Mouse (Mus musculus): ENCODE data around the gene Rufy4. TPM values are rescaled to one million over a fixed set of nuclear protein-coding genes. Genes with fewer than 3 reads are reported as not detected.

Rufy4 gene
- polyA plus RNA-seq, 1 experiment from 2014 or later = 0.15 TPM

DNA sequence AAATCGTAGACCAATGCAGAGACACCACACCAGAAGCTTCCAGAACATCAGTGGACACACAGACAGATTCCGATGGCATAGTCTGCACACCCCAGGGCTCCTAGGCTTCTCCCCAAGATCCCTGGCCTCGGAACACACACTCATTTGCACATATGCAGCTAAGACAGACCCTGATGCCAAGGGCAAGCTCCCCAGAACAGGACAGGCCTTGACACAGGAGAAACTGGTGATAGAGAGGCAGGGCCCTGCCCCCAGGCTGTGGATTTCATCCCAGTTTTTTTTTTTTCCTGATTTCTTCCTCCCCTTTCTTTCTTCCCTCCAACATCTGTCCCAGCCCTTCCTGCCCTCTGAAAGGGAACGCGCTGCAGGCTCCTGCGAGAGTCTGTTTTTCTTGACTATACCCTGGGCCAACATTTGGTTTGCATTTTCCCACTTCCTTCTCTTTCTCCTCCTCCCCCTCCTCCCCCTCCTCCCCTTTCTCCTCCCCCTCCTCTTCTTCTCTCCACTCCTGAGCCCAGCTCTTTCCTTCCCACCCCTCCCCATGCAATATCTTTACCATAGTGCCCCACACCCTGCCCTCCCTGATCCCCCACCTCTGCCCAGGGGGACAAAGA, 33.6 kb upstream of the Rufy4 start:
- peaks cover 12% of the 10 kb centered on the region for H3K27me3 ChIP-seq
- 12% methylated on average over 6 of the region's 6 CpGs for WGBS

DNA sequence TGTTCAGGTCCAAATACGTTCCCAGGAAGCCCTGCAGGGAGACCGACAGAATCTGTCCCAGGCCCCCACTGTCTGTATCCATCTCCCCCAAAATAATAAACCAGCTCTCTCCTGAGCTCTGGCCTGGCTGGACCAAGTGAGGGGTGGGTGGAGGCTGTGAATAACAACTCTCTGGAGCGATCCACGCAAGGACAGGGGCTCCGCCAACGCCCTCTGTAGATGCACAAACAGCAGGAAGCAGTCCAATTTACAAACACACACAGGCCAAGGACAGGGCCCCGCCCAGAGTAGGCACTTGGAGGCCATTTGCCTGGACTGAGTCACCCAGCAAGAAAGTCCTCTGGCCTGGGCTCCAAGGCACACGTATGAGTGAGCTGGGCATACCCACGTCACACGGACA, 33.1 kb upstream of the Rufy4 start:
- H3K36me3 ChIP-seq = no peaks in the 10 kb centered on the region
- no peak overlapping the region for H3K4me3 ChIP-seq (replicated peaks)
- H3K9ac ChIP-seq (replicated peaks) = 0 out of 2 replicates have a peak overlapping the region, but pooled peaks have one; percentile 12
- H3K9me3 ChIP-seq = no peaks in the 10 kb centered on the region
- H3K27ac ChIP-seq = peak overlapping the region; percentile 98
- peak; percentile 7; the same call in 1 of the 2 replicates for ATAC-seq (ENCODE audit: insufficient number of reproducible peaks, insufficient read depth, low FRiP score, low TSS enrichment, low read depth)
- peaks cover 79% of the 10 kb centered on the region for H3K4me1 ChIP-seq (replicated peaks)
- H3K27me3 ChIP-seq = peaks cover 15% of the 10 kb centered on the region
- H3K4me2 ChIP-seq = peak overlapping the region; percentile 22
- 38% methylated on average over 10 of the region's 10 CpGs for WGBS

More for the DNA sequence above, 33.6 kb upstream of the Rufy4 start:
- Histone ChIP-seq H3K9ac (replicated peaks) (peak overlapping the region; percentile 66), H3K4me1 (replicated peaks) (peaks cover 75% of the 10 kb centered on the region), H3K9me3 (no peaks in the 10 kb centered on the region), H3K4me3 (replicated peaks) (peak overlapping the region; percentile 50), H3K4me2 (peak overlapping the region; percentile 74), H3K27ac (peak overlapping the region; percentile 98), H3K36me3 (no peaks in the 10 kb centered on the region)
- peak; percentile 29; the same call in 1 of the 2 replicates for ATAC-seq (ENCODE audit: insufficient number of reproducible peaks, insufficient read depth, low FRiP score, low TSS enrichment, low read depth)

GRCm38 (mm10) chr1:74093447-74093846, 31.9 kb upstream of the Rufy4 start:
- no peak for ATAC-seq (ENCODE audit: insufficient number of reproducible peaks, insufficient read depth, low FRiP score, low TSS enrichment, low read depth)
- H3K27ac ChIP-seq = no peak overlapping the region; the same call in 1 of the 2 replicates
- no peaks in the 10 kb centered on the region for H3K9me3 ChIP-seq
- peaks cover 23% of the 10 kb centered on the region for H3K27me3 ChIP-seq
- 81% methylated on average over 5 of the region's 5 CpGs for WGBS
- H3K4me2 ChIP-seq = no peak overlapping the region
- no peak overlapping the region for H3K4me3 ChIP-seq (replicated peaks)
- peaks cover 88% of the 10 kb centered on the region for H3K4me1 ChIP-seq (replicated peaks)
- no peak overlapping the region for H3K9ac ChIP-seq (replicated peaks)
- no peaks in the 10 kb centered on the region for H3K36me3 ChIP-seq

- Histone ChIP-seq H3K27ac (no peak overlapping the region), H3K9ac (replicated peaks) (no peak overlapping the region), H3K27me3 (peaks cover 32% of the 10 kb centered on the region), H3K9me3 (no peaks in the 10 kb centered on the region), H3K4me1 (replicated peaks) (peaks cover 88% of the 10 kb centered on the region), H3K4me3 (replicated peaks) (no peak overlapping the region), H3K36me3 (no peaks in the 10 kb centered on the region), H3K4me2 (peak overlapping the region; percentile 18)
- 44% methylated on average over 7 of the region's 7 CpGs for WGBS
- ATAC-seq (ENCODE audit: insufficient number of reproducible peaks, insufficient read depth, low FRiP score, low TSS enrichment, low read depth) = no peak
Measured at GRCm38 (mm10) chr1:74094497-74095270, 30.7 kb upstream of the Rufy4 start.

DNA sequence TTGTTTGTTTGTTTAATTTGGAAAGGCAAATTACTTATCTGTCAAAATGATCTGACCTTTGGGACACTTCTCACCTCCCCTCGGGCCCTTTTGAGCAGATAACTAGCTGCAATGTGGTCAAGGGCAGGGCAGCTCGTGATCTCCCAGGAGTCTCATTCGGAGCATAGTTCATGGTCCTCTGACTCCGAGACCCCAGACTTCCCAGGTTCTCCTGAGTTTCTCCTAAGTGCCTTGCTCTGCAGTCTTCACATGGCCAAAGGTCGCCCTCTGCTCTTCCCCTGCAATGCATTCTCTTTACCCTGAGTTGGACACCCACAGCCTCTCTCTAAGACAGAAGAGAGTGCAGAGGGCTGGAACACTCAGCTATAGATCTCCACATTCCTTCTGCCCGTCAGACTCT, 30.0 kb upstream of the Rufy4 start:
- Histone ChIP-seq H3K4me1 (replicated peaks) (peaks cover 88% of the 10 kb centered on the region), H3K27me3 (peaks cover 38% of the 10 kb centered on the region), H3K9me3 (no peaks in the 10 kb centered on the region), H3K4me3 (replicated peaks) (no peak overlapping the region), H3K4me2 (no peak overlapping the region), H3K9ac (replicated peaks) (no peak overlapping the region), H3K36me3 (no peaks in the 10 kb centered on the region), H3K27ac (no peak overlapping the region)
- ATAC-seq (ENCODE audit: insufficient number of reproducible peaks, insufficient read depth, low FRiP score, low TSS enrichment, low read depth) = no peak
- 53% methylated on average over 6 of the region's 6 CpGs for WGBS

- H3K36me3 ChIP-seq = no peaks in the 10 kb centered on the region
- 67% methylated on average over 3 of the region's 3 CpGs for WGBS
- peaks cover 38% of the 10 kb centered on the region for H3K27me3 ChIP-seq
- H3K9ac ChIP-seq (replicated peaks) = no peak overlapping the region
- H3K4me1 ChIP-seq (replicated peaks) = peaks cover 85% of the 10 kb centered on the region
- no peak overlapping the region for H3K27ac ChIP-seq
- ATAC-seq (ENCODE audit: insufficient number of reproducible peaks, insufficient read depth, low FRiP score, low TSS enrichment, low read depth) = no peak
- H3K9me3 ChIP-seq = no peaks in the 10 kb centered on the region
- no peak overlapping the region for H3K4me3 ChIP-seq (replicated peaks)
- no peak overlapping the region for H3K4me2 ChIP-seq
Measured at GRCm38 (mm10) chr1:74095728-74096127, 29.6 kb upstream of the Rufy4 start.

DNA sequence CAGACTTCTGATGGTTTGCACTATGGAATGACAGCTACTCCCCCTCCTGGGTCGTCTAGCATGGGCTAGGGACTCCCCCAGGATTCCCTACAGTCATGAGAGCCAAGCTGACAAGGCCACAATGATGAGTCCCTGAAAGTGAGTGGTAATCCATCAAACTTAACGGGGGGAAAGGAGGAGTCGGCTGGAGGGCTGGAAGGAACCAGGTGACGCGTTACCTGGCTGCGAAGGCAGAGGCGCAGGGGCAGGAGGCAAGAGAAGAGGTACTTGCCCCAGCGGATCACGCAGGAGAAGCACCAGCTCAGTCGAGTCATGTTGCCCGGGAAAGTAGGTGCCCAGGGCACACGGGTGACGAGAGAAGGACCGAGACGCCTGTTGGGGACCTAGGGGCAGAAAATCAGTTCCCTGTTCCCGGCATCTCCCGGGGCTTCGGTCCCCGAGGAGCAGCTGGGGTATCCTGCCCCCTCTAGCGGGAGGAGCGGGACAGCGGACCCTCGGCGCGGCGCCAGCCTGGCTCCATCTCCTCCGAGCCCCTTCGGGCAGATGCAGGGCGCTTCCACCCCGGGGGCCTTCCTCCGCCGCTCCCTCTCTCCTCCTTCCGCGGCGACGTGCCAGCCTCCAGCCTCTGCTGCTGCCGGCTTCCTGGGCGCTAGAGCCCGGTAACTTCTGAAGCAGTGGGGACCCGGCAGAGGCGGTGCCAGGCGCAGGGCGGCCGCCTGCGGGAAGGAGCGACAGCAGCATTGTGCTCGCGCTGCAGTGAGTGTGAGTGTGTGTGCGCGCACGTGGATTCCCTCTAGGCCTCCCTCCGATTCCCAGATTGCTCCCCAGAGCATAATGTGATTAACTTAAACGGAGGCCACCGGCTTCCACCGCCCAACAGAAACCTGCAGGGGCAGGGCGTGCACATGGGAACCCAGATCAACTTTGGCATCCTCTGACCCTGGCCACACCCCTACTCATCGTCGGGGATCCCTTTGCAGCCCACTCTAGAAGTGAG, 27.0 kb upstream of the Rufy4 start:
- peak overlapping the region; percentile 58 for H3K4me3 ChIP-seq (replicated peaks)
- peaks cover 41% of the 10 kb centered on the region for H3K27me3 ChIP-seq
- ATAC-seq (ENCODE audit: insufficient number of reproducible peaks, insufficient read depth, low FRiP score, low TSS enrichment, low read depth) = no peak
- no peaks in the 10 kb centered on the region for H3K36me3 ChIP-seq
- peak overlapping the region; percentile 23; the same call in 1 of the 2 replicates for H3K27ac ChIP-seq
- H3K4me2 ChIP-seq = peak overlapping the region; percentile 98
- peaks cover 71% of the 10 kb centered on the region for H3K4me1 ChIP-seq (replicated peaks)
- H3K9ac ChIP-seq (replicated peaks) = peak overlapping the region; percentile 79
- no peaks in the 10 kb centered on the region for H3K9me3 ChIP-seq
- WGBS = under 1% methylated on average over 54 of the region's 58 CpGs

GRCm38 (mm10) chr1:74099001-74099435, 26.3 kb upstream of the Rufy4 start:
- no peak for ATAC-seq (ENCODE audit: insufficient number of reproducible peaks, insufficient read depth, low FRiP score, low TSS enrichment, low read depth)
- H3K4me3 ChIP-seq (replicated peaks) = peak overlapping the region; percentile 58
- WGBS = 1% methylated on average over 13 of the region's 14 CpGs
- peak overlapping the region; percentile 98 for H3K4me2 ChIP-seq
- H3K27me3 ChIP-seq = peaks cover 42% of the 10 kb centered on the region
- no peaks in the 10 kb centered on the region for H3K36me3 ChIP-seq
- peak overlapping the region; percentile 79 for H3K9ac ChIP-seq (replicated peaks)
- no peaks in the 10 kb centered on the region for H3K9me3 ChIP-seq
- H3K27ac ChIP-seq = peak overlapping the region; percentile 23; the same call in 1 of the 2 replicates
- peaks cover 78% of the 10 kb centered on the region for H3K4me1 ChIP-seq (replicated peaks)

GRCm38 (mm10) chr1:74103654-74104353, 21.5 kb upstream of the Rufy4 start:
- peaks cover 51% of the 10 kb centered on the region for H3K4me1 ChIP-seq (replicated peaks)
- no peak for ATAC-seq (ENCODE audit: insufficient number of reproducible peaks, insufficient read depth, low FRiP score, low TSS enrichment, low read depth)
- H3K27me3 ChIP-seq = peaks cover 17% of the 10 kb centered on the region
- no peaks in the 10 kb centered on the region for H3K36me3 ChIP-seq
- 0 out of 2 replicates have a peak overlapping the region, but pooled peaks have one; percentile 54 for H3K27ac ChIP-seq
- 15% methylated on average over 6 of the region's 6 CpGs for WGBS
- no peak overlapping the region; the same call in 1 of the 2 replicates for H3K4me2 ChIP-seq
- H3K9me3 ChIP-seq = no peaks in the 10 kb centered on the region
- H3K9ac ChIP-seq (replicated peaks) = no peak overlapping the region; the same call in 1 of the 2 replicates
- no peak overlapping the region for H3K4me3 ChIP-seq (replicated peaks)

- Histone ChIP-seq H3K9ac (replicated peaks) (no peak overlapping the region), H3K9me3 (no peaks in the 10 kb centered on the region), H3K36me3 (no peaks in the 10 kb centered on the region), H3K4me1 (replicated peaks) (peaks cover 40% of the 10 kb centered on the region), H3K27me3 (peaks cover 6% of the 10 kb centered on the region; the same call in 1 of the 2 replicates), H3K4me2 (no peak overlapping the region), H3K4me3 (replicated peaks) (no peak overlapping the region), H3K27ac (peak overlapping the region; percentile 53; the same call in 1 of the 2 replicates)
- 88% methylated on average over 4 of the region's 4 CpGs for WGBS
- no peak for ATAC-seq (ENCODE audit: insufficient number of reproducible peaks, insufficient read depth, low FRiP score, low TSS enrichment, low read depth)
Measured at GRCm38 (mm10) chr1:74105660-74106059, 19.7 kb upstream of the Rufy4 start.

All from limb, embryonic 12.5 days (tissue).